Mouse (Mus musculus): ENCODE results near the gene 4930402H24Rik.

Gene 4930402H24Rik

GRCm38 (mm10) chr2:130789039-130789438 lies 117.2 kb downstream of the 4930402H24Rik start:
- no peaks in the 10 kb centered on the region for H3K4me1 ChIP-seq (replicated peaks; ENCODE audit: low read depth, low read length)
- H3K36me3 ChIP-seq (ENCODE audit: insufficient read depth, low read length) = no peaks in the 10 kb centered on the region
- H3K27me3 ChIP-seq (ENCODE audit: insufficient read depth, low read length) = no peaks in the 10 kb centered on the region
- H3K4me3 ChIP-seq (replicated peaks; ENCODE audit: low read length) = no peak overlapping the region
- no peaks in the 10 kb centered on the region for H3K9me3 ChIP-seq (ENCODE audit: low read length)
- TF ChIP-seq NANOG (IDR thresholded peaks at IDR 0.05; ENCODE audit: borderline replicate concordance, low read length) (no peak), CTCF (conservative IDR thresholded peaks at IDR 0.05; ENCODE audit: low read length) (no peak), POU5F1 (IDR thresholded peaks at IDR 0.05; ENCODE audit: borderline replicate concordance, low read length) (no peak)

- Histone ChIP-seq H3K9me3 (ENCODE audit: low read length) (peaks cover 4% of the 10 kb centered on the region; the same call in 1 of the 2 replicates), H3K4me3 (replicated peaks; ENCODE audit: low read length) (no peak overlapping the region), H3K27me3 (ENCODE audit: insufficient read depth, low read length) (no peaks in the 10 kb centered on the region), H3K4me1 (replicated peaks; ENCODE audit: low read depth, low read length) (no peaks in the 10 kb centered on the region), H3K36me3 (ENCODE audit: insufficient read depth, low read length) (no peaks in the 10 kb centered on the region)
- TF ChIP-seq CTCF (conservative IDR thresholded peaks at IDR 0.05; ENCODE audit: low read length) (no peak), POU5F1 (IDR thresholded peaks at IDR 0.05; ENCODE audit: borderline replicate concordance, low read length) (no peak), NANOG (IDR thresholded peaks at IDR 0.05; ENCODE audit: borderline replicate concordance, low read length) (no peak)
These were observed 121.3 kb downstream of the 4930402H24Rik start for GRCm38 (mm10) chr2:130784939-130785338.

- no peaks in the 10 kb centered on the region for H3K27me3 ChIP-seq (ENCODE audit: insufficient read depth, low read length)
- TF ChIP-seq POU5F1 (IDR thresholded peaks at IDR 0.05; ENCODE audit: borderline replicate concordance, low read length) (no peak), CTCF (conservative IDR thresholded peaks at IDR 0.05; ENCODE audit: low read length) (no peak), NANOG (IDR thresholded peaks at IDR 0.05; ENCODE audit: borderline replicate concordance, low read length) (no peak)
These were observed 125.4 kb downstream of the 4930402H24Rik start for GRCm38 (mm10) chr2:130780615-130781303.

GRCm38 (mm10) chr2:130779935-130780334 lies 126.3 kb downstream of the 4930402H24Rik start:
- H3K4me3 ChIP-seq (replicated peaks; ENCODE audit: low read length) = no peak overlapping the region
- no peaks in the 10 kb centered on the region for H3K27me3 ChIP-seq (ENCODE audit: insufficient read depth, low read length)
- no peak for TF ChIP-seq POU5F1 (IDR thresholded peaks at IDR 0.05; ENCODE audit: borderline replicate concordance, low read length)
- TF ChIP-seq CTCF (conservative IDR thresholded peaks at IDR 0.05; ENCODE audit: low read length) = no peak
- TF ChIP-seq NANOG (IDR thresholded peaks at IDR 0.05; ENCODE audit: borderline replicate concordance, low read length) = no peak
- peaks cover 12% of the 10 kb centered on the region; the same call in 1 of the 2 replicates for H3K36me3 ChIP-seq (ENCODE audit: insufficient read depth, low read length)
- H3K4me1 ChIP-seq (replicated peaks; ENCODE audit: low read depth, low read length) = no peaks in the 10 kb centered on the region
- H3K9me3 ChIP-seq (ENCODE audit: low read length) = peaks cover 4% of the 10 kb centered on the region; the same call in 1 of the 2 replicates

More at GRCm38 (mm10) chr2:130780615-130781303, 125.4 kb downstream of the 4930402H24Rik start:
- Histone ChIP-seq H3K4me1 (replicated peaks; ENCODE audit: low read depth, low read length) (no peaks in the 10 kb centered on the region), H3K9me3 (ENCODE audit: low read length) (peaks cover 4% of the 10 kb centered on the region; the same call in 1 of the 2 replicates), H3K4me3 (replicated peaks; ENCODE audit: low read length) (no peak overlapping the region), H3K36me3 (ENCODE audit: insufficient read depth, low read length) (peaks cover 6% of the 10 kb centered on the region; the same call in 1 of the 2 replicates)

- peaks cover 12% of the 10 kb centered on the region; the same call in 1 of the 2 replicates for H3K36me3 ChIP-seq (ENCODE audit: insufficient read depth, low read length)
- TF ChIP-seq NANOG (IDR thresholded peaks at IDR 0.05; ENCODE audit: borderline replicate concordance, low read length) (no peak), CTCF (conservative IDR thresholded peaks at IDR 0.05; ENCODE audit: low read length) (no peak), POU5F1 (IDR thresholded peaks at IDR 0.05; ENCODE audit: borderline replicate concordance, low read length) (no peak)
- no peak overlapping the region for H3K4me3 ChIP-seq (replicated peaks; ENCODE audit: low read length)
- no peaks in the 10 kb centered on the region for H3K27me3 ChIP-seq (ENCODE audit: insufficient read depth, low read length)
- H3K4me1 ChIP-seq (replicated peaks; ENCODE audit: low read depth, low read length) = 0 out of 2 replicates have a peak, but pooled peaks cover 4% of the 10 kb centered on the region
- H3K9me3 ChIP-seq (ENCODE audit: low read length) = no peaks in the 10 kb centered on the region
These were observed 129.6 kb downstream of the 4930402H24Rik start for GRCm38 (mm10) chr2:130776610-130777009.

- Histone ChIP-seq H3K4me1 (replicated peaks; ENCODE audit: low read depth, low read length) (0 out of 2 replicates have a peak, but pooled peaks cover under 1% of the 10 kb centered on the region), H3K4me3 (replicated peaks; ENCODE audit: low read length) (no peak overlapping the region), H3K27me3 (ENCODE audit: insufficient read depth, low read length) (no peaks in the 10 kb centered on the region), H3K36me3 (ENCODE audit: insufficient read depth, low read length) (peaks cover 28% of the 10 kb centered on the region), H3K9me3 (ENCODE audit: low read length) (no peaks in the 10 kb centered on the region)
- TF ChIP-seq NANOG (IDR thresholded peaks at IDR 0.05; ENCODE audit: borderline replicate concordance, low read length) (no peak), CTCF (conservative IDR thresholded peaks at IDR 0.05; ENCODE audit: low read length) (peak; percentile 24)
These were observed 138.7 kb downstream of the 4930402H24Rik start for GRCm38 (mm10) chr2:130767483-130767882.

- Histone ChIP-seq H3K4me3 (replicated peaks; ENCODE audit: low read length) (no peak overlapping the region), H3K9me3 (ENCODE audit: low read length) (no peaks in the 10 kb centered on the region), H3K27me3 (ENCODE audit: insufficient read depth, low read length) (no peaks in the 10 kb centered on the region), H3K4me1 (replicated peaks; ENCODE audit: low read depth, low read length) (no peaks in the 10 kb centered on the region), H3K36me3 (ENCODE audit: insufficient read depth, low read length) (peaks cover 29% of the 10 kb centered on the region)
- TF ChIP-seq CTCF (conservative IDR thresholded peaks at IDR 0.05; ENCODE audit: low read length) (no peak), NANOG (IDR thresholded peaks at IDR 0.05; ENCODE audit: borderline replicate concordance, low read length) (no peak), POU5F1 (IDR thresholded peaks at IDR 0.05; ENCODE audit: borderline replicate concordance, low read length) (no peak)
These were observed 140.8 kb downstream of the 4930402H24Rik start for GRCm38 (mm10) chr2:130765396-130765795.

GRCm38 (mm10) chr2:130760876-130761275 lies 145.3 kb downstream of the 4930402H24Rik start:
- Histone ChIP-seq H3K9me3 (ENCODE audit: low read length) (no peaks in the 10 kb centered on the region), H3K4me3 (replicated peaks; ENCODE audit: low read length) (no peak overlapping the region), H3K27me3 (ENCODE audit: insufficient read depth, low read length) (no peaks in the 10 kb centered on the region), H3K36me3 (ENCODE audit: insufficient read depth, low read length) (peaks cover 24% of the 10 kb centered on the region), H3K4me1 (replicated peaks; ENCODE audit: low read depth, low read length) (peaks cover 12% of the 10 kb centered on the region)
- TF ChIP-seq POU5F1 (IDR thresholded peaks at IDR 0.05; ENCODE audit: borderline replicate concordance, low read length) (no peak), NANOG (IDR thresholded peaks at IDR 0.05; ENCODE audit: borderline replicate concordance, low read length) (no peak), CTCF (conservative IDR thresholded peaks at IDR 0.05; ENCODE audit: low read length) (no peak)
